Mouse (Mus musculus) heart, postnatal 0 days (tissue): Measurements from ENCODE around the gene Ifi208.

Experiments used
- CTCF ChIP-seq: IDR thresholded peaks from 2 replicates; pipeline ENCODE4 v1.5.1; 2016; ENCODE audit warnings: antibody characterized with exemption, control low read depth, low read depth
- EP300 ChIP-seq: IDR thresholded peaks from 2 replicates; pipeline ENCODE4 v1.6.1; 2016; ENCODE audit warnings: antibody characterized with exemption, low read depth

- TF ChIP-seq CTCF, result no peak
- TF ChIP-seq EP300, result no peak
Observed at GRCm38 (mm10) chr1:173740537-173740936, 67.1 kb downstream of the Ifi208 start.
